Mouse (Mus musculus): ENCODE measurements around the gene Surf4.

GRCm38 (mm10) chr2:26956811-26957487 lies 23.2 kb upstream of the Surf4 start:
- TF ChIP-seq CHD1 (IDR thresholded peaks at IDR 0.05; ENCODE audit: low read depth, low read length), result no peak
- TF ChIP-seq CTCF (conservative IDR thresholded peaks at IDR 0.05 in 1 of 2, IDR thresholded peaks at IDR 0.05 in 1 of 2; ENCODE audit: low read depth in 2 of 2, low read length in 2 of 2), result no peak
- TF ChIP-seq IRF4 (IDR thresholded peaks at IDR 0.05; ENCODE audit: low read depth, low read length), result no peak
- TF ChIP-seq EP300 (IDR thresholded peaks at IDR 0.05; ENCODE audit: low read length), result no peak
- TF ChIP-seq USF1 (IDR thresholded peaks at IDR 0.05; ENCODE audit: low read depth, low read length), result no peak
- TF ChIP-seq MAFK (IDR thresholded peaks at IDR 0.05; ENCODE audit: insufficient replicate concordance, low read length), result no peak
- no peak for TF ChIP-seq GABPA (IDR thresholded peaks at IDR 0.05; ENCODE audit: insufficient replicate concordance, low read depth, low read length)
- no peak for TF ChIP-seq HCFC1 (IDR thresholded peaks at IDR 0.05; ENCODE audit: low read depth, low read length)
- TF ChIP-seq POLR2A (IDR thresholded peaks at IDR 0.05; ENCODE audit: low read depth, low read length), result no peak
- TF ChIP-seq RAD21 (IDR thresholded peaks at IDR 0.05; ENCODE audit: low read depth, low read length), result no peak
- TF ChIP-seq MEF2A (IDR thresholded peaks at IDR 0.05; ENCODE audit: borderline replicate concordance, low read depth, low read length), result no peak
- no peak for TF ChIP-seq MAX (IDR thresholded peaks at IDR 0.05; ENCODE audit: low read length)
- no peak for TF ChIP-seq TCF12 (IDR thresholded peaks at IDR 0.05; ENCODE audit: low read depth, low read length)

Data from CH12.LX (cell line).